Mouse (Mus musculus) hindbrain, embryonic 14.5 days (tissue): ENCODE data around the gene Tpcn1. TPM values are rescaled to one million over a fixed set of nuclear protein-coding genes. Genes with fewer than 3 reads are reported as not detected.

Experiments
- ATAC-seq: fragments of 200-750 bp; cut with Nextera tagmentation; 2 replicates; pipeline ENCODE4 v1.8.0; 2017; ENCODE audit warnings: moderate number of reproducible peaks, mild to moderate bottlenecking, moderate TSS enrichment, moderate library complexity; ENCODE audit not compliant: low FRiP score
- DNase-seq: peaks from one replicate; pipeline ENCODE4 v3.0.0-alpha.2; 2015; ENCODE audit warnings: low spot score
- H3K27ac ChIP-seq: fragments of 300-500 bp; sonication (generic); 2 replicates; pipeline ENCODE4 v1.5.1; 2014; ENCODE audit warnings: mild to moderate bottlenecking, moderate library complexity
- H3K27me3 ChIP-seq: fragments of 300-500 bp; sonication (generic); 2 replicates; pipeline ENCODE4 v1.6.1; 2014; ENCODE audit warnings: mild to moderate bottlenecking, low read length, mixed read lengths; ENCODE audit not compliant: control insufficient read depth, insufficient read depth
- H3K36me3 ChIP-seq: fragments of 300-500 bp; sonication (generic); replicated peaks from 2 replicates; pipeline ENCODE4 v1.6.1; 2014; ENCODE audit not compliant: control insufficient read depth, insufficient read depth
- H3K4me1 ChIP-seq: fragments of 300-500 bp; sonication (generic); replicated peaks from 2 replicates; pipeline ENCODE4 v1.6.1; 2014; ENCODE audit warnings: antibody characterized with exemption, low read length, mixed read lengths; ENCODE audit not compliant: control insufficient read depth, insufficient read depth
- H3K4me2 ChIP-seq: fragments of 300-500 bp; sonication (generic); replicated peaks from 2 replicates; pipeline ENCODE4 v1.6.1; 2014; ENCODE audit warnings: mild to moderate bottlenecking, moderate library complexity
- H3K4me3 ChIP-seq: fragments of 300-500 bp; sonication (generic); replicated peaks from 2 replicates; pipeline ENCODE4 v1.5.1; 2014; ENCODE audit warnings: mild to moderate bottlenecking, low read length
- H3K9ac ChIP-seq: fragments of 300-500 bp; sonication (generic); 2 replicates; pipeline ENCODE4 v1.6.1; 2014
- H3K9me3 ChIP-seq: fragments of 300-500 bp; sonication (generic); 2 replicates; pipeline ENCODE4 v1.6.1; 2016; ENCODE audit warnings: low read length; ENCODE audit not compliant: control insufficient read depth
- WGBS: fragments of 180-500 bp; shearing (Covaris S2); extraction: QIAGEN DNeasy Blood & Tissue Kit; methylation state at CpG from one replicate; pipeline ENCODE4 v1.1.7; 2014; 5-methylcytosine and 5-hydroxymethylcytosine counted together
- polyA plus RNA-seq: library from polyadenylated mRNA; unstranded; fragments of >200 nt; fragmentation: Nextera tagmentation; extraction: Ambion mirVana; gene quantifications from 2 replicates; pipeline ENCODE4 v1.2.1, GENCODE M21; 2014

Gene Tpcn1
- polyA plus RNA-seq, 1 experiment from 2014 or later = 15.7 TPM

DNA sequence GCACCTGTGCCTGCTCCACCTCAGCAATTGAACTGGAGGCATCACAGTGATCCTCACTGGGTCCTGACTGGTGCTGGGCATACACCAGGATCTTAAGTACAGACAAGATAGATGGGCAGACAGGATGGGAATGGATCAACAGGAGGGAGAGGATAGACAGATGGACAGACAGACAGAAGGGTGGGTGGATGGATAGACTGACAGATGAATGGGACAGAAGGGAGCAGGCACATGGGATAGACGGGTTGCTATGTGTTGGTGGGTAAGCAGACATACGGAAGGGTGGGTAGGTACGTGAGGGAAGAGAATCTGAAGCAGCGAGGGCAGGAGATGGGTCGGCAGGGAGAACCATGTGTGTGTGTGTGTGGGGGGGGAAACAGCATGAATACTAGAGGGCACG lies 95.0 kb downstream of the Tpcn1 start:
- ATAC-seq (no peak), DNase-seq (no peak)
- Histone ChIP-seq H3K27me3 (no peaks in the 10 kb centered on the region), H3K4me1 (no peaks in the 10 kb centered on the region), H3K36me3 (peaks cover 16% of the 10 kb centered on the region), H3K27ac (0 out of 2 replicates have a peak overlapping the region, but pooled peaks have one; percentile 26), H3K4me2 (no peak overlapping the region), H3K9ac (no peak overlapping the region), H3K9me3 (no peaks in the 10 kb centered on the region), H3K4me3 (no peak overlapping the region)
- 79% methylated on average over 6 of the region's 6 CpGs for WGBS

DNA sequence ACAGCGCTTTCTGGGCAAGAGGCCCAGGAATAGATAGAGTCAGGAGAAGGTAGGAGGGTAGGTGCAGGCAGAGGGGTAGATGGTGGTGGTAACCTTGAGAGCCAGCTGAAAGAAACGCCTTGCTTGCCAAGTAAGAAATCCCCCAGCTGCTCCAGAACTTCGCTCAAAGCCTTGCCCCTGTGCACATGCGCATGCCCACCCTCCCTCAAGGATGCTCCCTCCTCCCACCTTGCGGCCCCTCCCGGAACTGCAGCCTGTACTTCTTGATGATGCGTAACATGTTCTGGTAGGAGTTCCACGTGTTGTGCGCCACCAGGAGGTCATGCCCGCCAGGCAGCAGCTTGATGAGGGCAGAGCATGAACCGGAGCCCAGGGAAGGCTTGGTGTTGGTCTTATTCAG lies 96.0 kb downstream of the Tpcn1 start:
- Histone ChIP-seq H3K36me3 (peaks cover 20% of the 10 kb centered on the region; the same call in 1 of the 2 replicates), H3K4me3 (no peak overlapping the region), H3K27me3 (no peaks in the 10 kb centered on the region), H3K9me3 (no peaks in the 10 kb centered on the region), H3K4me1 (no peaks in the 10 kb centered on the region), H3K4me2 (no peak overlapping the region), H3K9ac (no peak overlapping the region), H3K27ac (no peak overlapping the region)
- WGBS = 61% methylated on average over 11 of the region's 11 CpGs
- DNase-seq (peak; percentile 49), ATAC-seq (no peak)

- Histone ChIP-seq H3K9me3 (no peaks in the 10 kb centered on the region), H3K36me3 (peaks cover 37% of the 10 kb centered on the region), H3K9ac (no peak overlapping the region), H3K27ac (no peak overlapping the region), H3K4me3 (no peak overlapping the region), H3K4me1 (no peaks in the 10 kb centered on the region), H3K4me2 (no peak overlapping the region), H3K27me3 (no peaks in the 10 kb centered on the region)
- WGBS = 63% methylated on average over 8 of the region's 8 CpGs
- ATAC-seq (peak; percentile 38; the same call in 1 of the 2 replicates), DNase-seq (peak; percentile 47)
Measured at GRCm38 (mm10) chr5:120490679-120491192, 97.7 kb downstream of the Tpcn1 start.

- Histone ChIP-seq H3K9me3 (no peaks in the 10 kb centered on the region), H3K4me2 (no peak overlapping the region), H3K4me1 (no peaks in the 10 kb centered on the region), H3K4me3 (no peak overlapping the region), H3K27me3 (no peaks in the 10 kb centered on the region), H3K9ac (no peak overlapping the region), H3K27ac (no peak overlapping the region), H3K36me3 (peaks cover 47% of the 10 kb centered on the region)
- DNase-seq = no peak
- no peak for ATAC-seq
- WGBS = 88% methylated on average over 8 of the region's 8 CpGs
Measured at GRCm38 (mm10) chr5:120487844-120488243, 100.6 kb downstream of the Tpcn1 start.

Other genes starting within 250 kb of the Tpcn1 start
- gene Lhx5, start 157.0 kb downstream of the Tpcn1 start, polyA plus RNA-seq = 20.4 and 23.1 TPM in 2 replicates
- 6.1 and 7.7 TPM in 2 replicates for gene Sdsl, start 115.9 kb downstream of the Tpcn1 start, polyA plus RNA-seq
- not detected in 2 replicates for gene Sds, start 112.1 kb downstream of the Tpcn1 start, polyA plus RNA-seq
- 26.8 and 28.8 TPM in 2 replicates for gene Plbd2, start 85.0 kb downstream of the Tpcn1 start, polyA plus RNA-seq
- gene Slc8b1, start 77.5 kb downstream of the Tpcn1 start, polyA plus RNA-seq = 1.3 and 1.4 TPM in 2 replicates
- gene Iqcd, start 343 bp upstream of the Tpcn1 start, polyA plus RNA-seq = 1.5 and 1.9 TPM in 2 replicates
- gene Rita1, start 23.9 kb upstream of the Tpcn1 start, polyA plus RNA-seq = 20.1 and 20.6 TPM in 2 replicates
- gene Ddx54, start 24.1 kb upstream of the Tpcn1 start, polyA plus RNA-seq = 27.8 and 29.8 TPM in 2 replicates
- 0.53 and 1.1 TPM in 2 replicates for gene Cfap73, start 45.6 kb upstream of the Tpcn1 start, polyA plus RNA-seq
- 0.31 and 0.74 TPM in 2 replicates for gene Rasal1, start 60.1 kb upstream of the Tpcn1 start, polyA plus RNA-seq
- 53.9 and 64.1 TPM in 2 replicates for gene Dtx1, start 123.3 kb upstream of the Tpcn1 start, polyA plus RNA-seq
- 0.16 and 0.32 TPM in 2 replicates for gene Oas2, start 161.2 kb upstream of the Tpcn1 start, polyA plus RNA-seq
- gene Oas3, start 189.0 kb upstream of the Tpcn1 start, polyA plus RNA-seq = 0.46 and 0.95 TPM in 2 replicates
- gene Oas1e, start 206.9 kb upstream of the Tpcn1 start, polyA plus RNA-seq = 0.24 and 0.35 TPM in 2 replicates
- gene Oas1c, start 223.8 kb upstream of the Tpcn1 start, polyA plus RNA-seq = 0.40 and 0.64 TPM in 2 replicates